Mouse (Mus musculus) midbrain, embryonic 12.5 days (tissue): ENCODE results near the gene Gm49342. TPM values are rescaled to one million over a fixed set of nuclear protein-coding genes. Genes with fewer than 3 reads are reported as not detected.
"Not testable (repeated sequence)": the region's sequence is repeated elsewhere in the genome, so short reads cannot be mapped to it uniquely, and the experiment has no call there.

Experiments used
- ATAC-seq: fragments of 200-750 bp; cut with Nextera tagmentation; 2 replicates; pipeline ENCODE4 v1.8.0; 2017; ENCODE audit warnings: low read depth, moderate TSS enrichment, moderate library complexity; ENCODE audit not compliant: low FRiP score
- H3K27ac ChIP-seq: fragments of 300-500 bp; sonication (generic); replicated peaks from 2 replicates; pipeline ENCODE4 v1.5.1; 2016; ENCODE audit warnings: mild to moderate bottlenecking
- H3K27me3 ChIP-seq: fragments of 300-500 bp; sonication (generic); 2 replicates; pipeline ENCODE4 v1.6.1; 2016; ENCODE audit warnings: mild to moderate bottlenecking
- H3K36me3 ChIP-seq: fragments of 300-500 bp; sonication (generic); 2 replicates; pipeline ENCODE4 v1.6.1; 2016
- H3K4me1 ChIP-seq: fragments of 300-500 bp; sonication (generic); 2 replicates; pipeline ENCODE4 v1.6.1; 2016
- H3K4me2 ChIP-seq: fragments of 300-500 bp; sonication (generic); replicated peaks from 2 replicates; pipeline ENCODE4 v1.6.1; 2016; ENCODE audit warnings: mild to moderate bottlenecking, moderate library complexity
- H3K4me3 ChIP-seq: fragments of 300-500 bp; sonication (generic); 2 replicates; pipeline ENCODE4 v1.5.1; 2016; ENCODE audit warnings: mild to moderate bottlenecking
- H3K9ac ChIP-seq: fragments of 300-500 bp; sonication (generic); replicated peaks from 2 replicates; pipeline ENCODE4 v1.6.1; 2016; ENCODE audit warnings: mild to moderate bottlenecking, moderate library complexity
- H3K9me3 ChIP-seq: fragments of 300-500 bp; sonication (generic); 2 replicates; pipeline ENCODE4 v1.6.1; 2016; ENCODE audit warnings: mild to moderate bottlenecking
- WGBS: fragments of 180-500 bp; shearing (Covaris S2); methylation state at CpG from one replicate; pipeline ENCODE4 v1.1.7; 2016; 5-methylcytosine and 5-hydroxymethylcytosine counted together
- polyA plus RNA-seq: library from polyadenylated mRNA; unstranded; fragments of >200 nt; fragmentation: Nextera tagmentation; extraction: Ambion mirVana; gene quantifications from 2 replicates; pipeline ENCODE4 v1.2.1, GENCODE M21; 2016

Gm49342 gene
- polyA plus RNA-seq, 1 experiment from 2014 or later, result not detected

- no peak overlapping the region for H3K4me3 ChIP-seq
- no peaks in the 10 kb centered on the region for H3K36me3 ChIP-seq
- no peaks in the 10 kb centered on the region for H3K9me3 ChIP-seq
- ATAC-seq, result no peak
- H3K4me1 ChIP-seq, result peaks cover 6% of the 10 kb centered on the region
- no peaks in the 10 kb centered on the region for H3K27me3 ChIP-seq
- no peak overlapping the region for H3K9ac ChIP-seq
- H3K4me2 ChIP-seq, result no peak overlapping the region
- H3K27ac ChIP-seq, result no peak overlapping the region
- 82% methylated on average over 1 of the region's 1 CpGs for WGBS
Observed at GRCm38 (mm10) chr14:50970822-50971221, 26.5 kb downstream of the Gm49342 start.

GRCm38 (mm10) chr14:50973054-50973453, 28.7 kb downstream of the Gm49342 start:
- H3K4me2 ChIP-seq, H3K27me3 ChIP-seq, H3K36me3 ChIP-seq, H3K9me3 ChIP-seq, H3K9ac ChIP-seq, ATAC-seq, H3K27ac ChIP-seq, H3K4me3 ChIP-seq: not testable (repeated sequence)
- WGBS, result 83% methylated on average over 5 of the region's 5 CpGs
- peaks cover 14% of the 10 kb centered on the region for H3K4me1 ChIP-seq

GRCm38 (mm10) chr14:50973700-50974099, 29.4 kb downstream of the Gm49342 start:
- no peak overlapping the region for H3K4me3 ChIP-seq
- ATAC-seq, result no peak
- WGBS, result 50% methylated on average over 4 of the region's 4 CpGs
- H3K4me2 ChIP-seq, result no peak overlapping the region
- no peaks in the 10 kb centered on the region for H3K9me3 ChIP-seq
- no peak overlapping the region for H3K9ac ChIP-seq
- peaks cover 14% of the 10 kb centered on the region for H3K4me1 ChIP-seq
- no peaks in the 10 kb centered on the region for H3K27me3 ChIP-seq
- no peaks in the 10 kb centered on the region for H3K36me3 ChIP-seq
- H3K27ac ChIP-seq, result no peak overlapping the region

GRCm38 (mm10) chr14:50975001-50975400, 30.7 kb downstream of the Gm49342 start:
- no peak overlapping the region for H3K4me3 ChIP-seq
- WGBS, result 31% methylated on average over 5 of the region's 5 CpGs
- no peak overlapping the region for H3K27ac ChIP-seq
- H3K36me3 ChIP-seq, result no peaks in the 10 kb centered on the region
- peaks cover 8% of the 10 kb centered on the region for H3K4me1 ChIP-seq
- H3K9me3 ChIP-seq, result no peaks in the 10 kb centered on the region
- ATAC-seq, result no peak
- H3K9ac ChIP-seq, result no peak overlapping the region
- H3K4me2 ChIP-seq, result no peak overlapping the region
- H3K27me3 ChIP-seq, result no peaks in the 10 kb centered on the region

GRCm38 (mm10) chr14:50976674-50977073, 32.4 kb downstream of the Gm49342 start:
- Histone ChIP-seq H3K4me1 (peaks cover 8% of the 10 kb centered on the region), H3K36me3 (no peaks in the 10 kb centered on the region), H3K9ac (no peak overlapping the region), H3K27me3 (no peaks in the 10 kb centered on the region), H3K4me2 (peak overlapping the region; percentile 35), H3K4me3 (0 out of 2 replicates have a peak overlapping the region, but pooled peaks have one; percentile 3), H3K9me3 (no peaks in the 10 kb centered on the region), H3K27ac (no peak overlapping the region)
- WGBS, result 15% methylated on average over 9 of the region's 9 CpGs
- peak; percentile 27; the same call in 1 of the 2 replicates for ATAC-seq

GRCm38 (mm10) chr14:50978451-50978850, 34.1 kb downstream of the Gm49342 start:
- ATAC-seq, H3K4me1 ChIP-seq, H3K9ac ChIP-seq, H3K9me3 ChIP-seq, H3K4me2 ChIP-seq, H3K36me3 ChIP-seq, H3K27ac ChIP-seq, H3K4me3 ChIP-seq, H3K27me3 ChIP-seq: not testable (repeated sequence)
- WGBS, result 94% methylated on average over 6 of the region's 6 CpGs

- no peak overlapping the region for H3K9ac ChIP-seq
- peaks cover 8% of the 10 kb centered on the region for H3K4me1 ChIP-seq
- H3K4me3 ChIP-seq, result no peak overlapping the region
- H3K27ac ChIP-seq, result no peak overlapping the region
- no peaks in the 10 kb centered on the region for H3K27me3 ChIP-seq
- H3K9me3 ChIP-seq, result no peaks in the 10 kb centered on the region
- ATAC-seq, result no peak
- no peaks in the 10 kb centered on the region for H3K36me3 ChIP-seq
- H3K4me2 ChIP-seq, result no peak overlapping the region
Observed at GRCm38 (mm10) chr14:50979631-50980030, 35.3 kb downstream of the Gm49342 start.

GRCm38 (mm10) chr14:50981207-50981606, 36.9 kb downstream of the Gm49342 start:
- WGBS, result 69% methylated on average over 2 of the region's 2 CpGs
- Histone ChIP-seq H3K4me1 (peaks cover 8% of the 10 kb centered on the region), H3K36me3 (no peaks in the 10 kb centered on the region), H3K27me3 (no peaks in the 10 kb centered on the region), H3K27ac (no peak overlapping the region), H3K9me3 (no peaks in the 10 kb centered on the region), H3K4me2 (no peak overlapping the region), H3K4me3 (no peak overlapping the region), H3K9ac (no peak overlapping the region)
- no peak for ATAC-seq

- no peaks in the 10 kb centered on the region for H3K36me3 ChIP-seq
- H3K4me3 ChIP-seq, result no peak overlapping the region
- H3K9ac ChIP-seq, result no peak overlapping the region
- H3K4me2 ChIP-seq, result no peak overlapping the region
- H3K27ac ChIP-seq, result no peak overlapping the region
- no peaks in the 10 kb centered on the region for H3K27me3 ChIP-seq
- ATAC-seq, result no peak
- H3K9me3 ChIP-seq, result no peaks in the 10 kb centered on the region
- 87% methylated on average over 5 of the region's 5 CpGs for WGBS
- H3K4me1 ChIP-seq, result peaks cover 2% of the 10 kb centered on the region
Observed at GRCm38 (mm10) chr14:50981837-50982236, 37.5 kb downstream of the Gm49342 start.

GRCm38 (mm10) chr14:50987668-50988067, 43.4 kb downstream of the Gm49342 start:
- Histone ChIP-seq H3K4me2 (no peak overlapping the region), H3K36me3 (no peaks in the 10 kb centered on the region), H3K9me3 (no peaks in the 10 kb centered on the region), H3K4me1 (no peaks in the 10 kb centered on the region), H3K9ac (no peak overlapping the region), H3K27ac (no peak overlapping the region), H3K4me3 (no peak overlapping the region), H3K27me3 (no peaks in the 10 kb centered on the region)
- no peak for ATAC-seq
- WGBS, result 85% methylated on average over 2 of the region's 2 CpGs

GRCm38 (mm10) chr14:50991037-50991436, 46.7 kb downstream of the Gm49342 start:
- Histone ChIP-seq H3K27ac (no peak overlapping the region), H3K4me1 (no peaks in the 10 kb centered on the region), H3K4me3 (no peak overlapping the region), H3K9me3 (no peaks in the 10 kb centered on the region), H3K4me2 (no peak overlapping the region), H3K36me3 (no peaks in the 10 kb centered on the region), H3K27me3 (no peaks in the 10 kb centered on the region), H3K9ac (no peak overlapping the region)
- ATAC-seq, result no peak
- 84% methylated on average over 3 of the region's 3 CpGs for WGBS

GRCm38 (mm10) chr14:50997088-50997487, 52.8 kb downstream of the Gm49342 start:
- Histone ChIP-seq H3K4me1 (no peaks in the 10 kb centered on the region), H3K4me3 (no peak overlapping the region), H3K9ac (no peak overlapping the region), H3K4me2 (no peak overlapping the region), H3K36me3 (no peaks in the 10 kb centered on the region), H3K27me3 (no peaks in the 10 kb centered on the region), H3K27ac (no peak overlapping the region), H3K9me3 (no peaks in the 10 kb centered on the region)
- ATAC-seq, result no peak
- 86% methylated on average over 3 of the region's 3 CpGs for WGBS

- H3K9me3 ChIP-seq, result no peaks in the 10 kb centered on the region
- no peaks in the 10 kb centered on the region for H3K36me3 ChIP-seq
- H3K27me3 ChIP-seq, result no peaks in the 10 kb centered on the region
- no peak overlapping the region for H3K9ac ChIP-seq
- H3K4me3 ChIP-seq, result no peak overlapping the region
- ATAC-seq, result no peak
- no peaks in the 10 kb centered on the region for H3K4me1 ChIP-seq
- no peak overlapping the region for H3K27ac ChIP-seq
- WGBS, result 87% methylated on average over 2 of the region's 2 CpGs
- no peak overlapping the region for H3K4me2 ChIP-seq
Observed at GRCm38 (mm10) chr14:50997999-50998666, 53.8 kb downstream of the Gm49342 start.
